Mouse (Mus musculus) cerebellum, postnatal 36 days (tissue): ENCODE measurements around the gene Ddx5.
A peak's percentile ranks its signal among the peaks of the same experiment; 100 is the strongest.
"Not testable (repeated sequence)": the region's sequence is repeated elsewhere in the genome, so short reads cannot be mapped to it uniquely, and the experiment has no call there.

Experiments used
- DNase-seq, 2 experiments: peaks; one replicate each; pipeline ENCODE4 v3.0.0; 2021 to 2022; ENCODE audit warnings: mixed read lengths in 2 of 2

Gene Ddx5

DNA sequence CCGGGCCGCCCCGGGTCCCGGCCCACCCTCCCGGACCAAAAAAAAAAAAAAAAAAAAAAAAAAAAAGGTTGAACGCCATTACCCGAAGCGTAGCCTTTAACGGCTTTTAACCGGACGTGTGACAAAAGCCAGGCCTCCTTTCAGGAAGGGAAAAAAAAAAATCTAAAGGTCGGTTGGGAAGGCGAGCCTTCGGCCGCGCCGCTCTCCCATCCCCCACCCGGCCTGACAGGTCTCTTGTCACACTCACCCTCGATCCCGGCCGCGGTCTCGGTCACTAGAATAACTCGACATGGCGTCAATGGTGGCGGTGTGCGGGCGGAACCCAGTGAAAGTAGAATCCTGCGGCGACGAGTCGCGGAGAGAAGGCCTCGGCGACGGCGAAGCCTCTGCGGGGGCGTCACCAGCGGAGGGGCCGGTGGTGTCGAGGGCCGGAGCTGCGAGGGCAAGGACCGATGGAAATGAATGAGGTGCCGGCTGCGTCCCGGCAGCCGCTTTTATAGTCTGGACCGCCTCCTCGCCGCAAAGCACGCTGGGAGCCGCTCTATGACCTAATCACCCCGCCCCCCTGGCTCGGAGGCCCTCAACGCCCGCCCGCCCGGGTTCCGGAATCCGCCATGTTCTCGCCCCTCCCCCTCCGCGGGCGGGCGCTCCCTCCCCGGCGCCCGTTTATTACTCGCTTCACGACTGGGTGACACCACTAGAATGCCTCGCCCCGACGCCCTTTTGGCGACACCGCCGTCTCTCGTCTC, 785 bp downstream of the Ddx5 start:
- peak; percentile 99 to 100 for DNase-seq

DNA sequence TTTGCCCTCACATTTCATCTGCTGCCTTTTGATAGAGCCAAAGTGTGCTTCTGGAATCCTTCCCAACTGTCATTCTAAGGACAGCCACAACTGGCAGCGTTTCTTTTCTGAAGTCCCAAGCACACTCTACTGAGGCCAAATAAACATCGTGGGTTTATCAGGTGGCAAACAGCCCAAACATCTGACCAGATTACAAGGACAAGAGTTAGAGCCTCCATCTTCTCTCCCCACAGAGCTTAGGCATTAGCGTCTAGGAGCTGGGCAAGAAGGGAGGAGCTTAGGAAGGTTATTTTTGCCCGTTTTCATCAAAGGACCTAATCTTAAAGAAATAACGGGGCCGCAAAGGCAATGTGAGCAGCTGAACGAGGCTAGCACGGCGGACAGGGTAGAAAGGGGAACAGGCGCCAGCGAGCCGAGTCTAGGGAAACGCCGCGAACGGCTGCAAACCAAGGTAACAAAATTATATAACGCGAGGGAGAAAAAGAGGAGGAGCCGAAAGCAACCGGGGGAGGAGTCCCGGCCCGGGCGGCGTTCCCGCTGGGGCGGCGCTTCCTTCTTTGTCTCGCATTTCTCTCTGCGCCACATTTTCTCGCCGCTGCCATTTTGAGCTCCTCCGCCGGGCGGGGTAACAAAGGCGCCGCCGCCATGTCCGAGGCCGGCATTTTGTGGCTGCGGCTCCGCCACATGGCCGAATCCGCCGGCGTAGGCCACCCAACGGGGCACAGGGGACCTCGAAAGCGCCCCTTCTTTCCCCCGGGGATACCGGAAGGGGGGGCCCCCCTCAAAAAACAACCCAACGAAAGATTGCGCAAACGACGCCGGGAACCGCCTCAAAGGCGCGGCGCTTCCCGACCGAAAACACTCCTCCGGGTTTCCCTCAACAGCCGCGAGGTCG, 1.6 kb downstream of the Ddx5 start:
- DNase-seq: peak; percentile 86 to 91

DNA sequence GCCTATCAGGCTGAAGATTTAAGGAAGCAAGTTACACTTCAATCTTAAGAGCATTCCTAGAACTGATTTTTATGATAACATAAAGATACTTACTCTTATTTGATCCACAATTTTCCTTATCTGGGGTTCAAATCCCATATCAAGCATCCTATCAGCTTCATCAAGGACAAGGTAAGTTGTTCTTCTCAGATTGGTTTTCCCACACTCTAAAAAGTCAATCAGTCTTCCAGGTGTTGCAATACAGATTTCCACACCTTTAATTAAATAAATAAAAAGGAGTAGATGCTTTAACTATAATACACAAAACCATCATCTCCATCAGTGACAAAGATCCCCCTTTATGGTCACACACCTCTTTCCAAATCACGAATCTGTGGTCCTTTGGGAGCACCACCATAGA, 3.9 kb downstream of the Ddx5 start:
- no peak for DNase-seq

DNA sequence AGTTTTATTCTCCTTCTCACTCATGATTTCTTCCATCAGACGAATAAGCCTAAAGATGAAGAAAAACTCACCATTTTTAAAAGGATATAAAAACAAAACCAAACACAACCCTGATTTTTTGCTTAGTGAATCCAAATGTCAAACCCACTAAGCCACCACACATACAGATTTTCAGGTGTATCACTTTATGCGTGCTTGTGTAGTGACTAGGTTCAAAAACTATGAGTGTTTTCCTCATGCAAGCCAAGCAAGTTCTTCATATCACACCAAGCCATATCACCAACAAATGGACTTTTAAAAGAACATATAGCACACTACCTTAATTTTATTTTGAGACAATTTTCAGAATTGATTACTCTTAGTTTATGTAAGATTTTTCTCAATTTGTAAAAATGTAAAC, 4.5 kb downstream of the Ddx5 start:
- no peak for DNase-seq

- no peak for DNase-seq
Measured at GRCm38 (mm10) chr11:106782841-106783764, 5.9 kb downstream of the Ddx5 start.

DNA sequence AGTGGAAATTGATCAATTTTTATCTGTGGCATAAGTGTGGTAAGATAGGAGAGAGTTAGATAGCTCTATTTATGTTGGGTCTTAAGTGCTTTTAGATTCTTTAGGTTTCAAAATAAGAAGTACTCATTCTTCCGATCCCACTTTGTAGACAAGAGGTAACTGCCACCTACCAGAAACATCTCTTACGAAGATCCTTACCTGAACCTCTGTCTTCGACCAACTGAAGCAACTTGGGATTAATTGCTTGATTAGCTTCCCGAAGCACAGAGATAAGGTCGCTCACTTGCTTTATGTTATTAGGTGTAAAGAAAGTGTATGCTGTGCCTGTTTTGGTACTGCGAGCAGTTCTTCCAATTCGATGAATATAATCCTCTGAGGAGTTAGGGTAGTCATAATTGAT, 6.7 kb downstream of the Ddx5 start:
- DNase-seq: not testable (repeated sequence)

- no peak for DNase-seq
Measured at GRCm38 (mm10) chr11:106780590-106781220, 8.3 kb downstream of the Ddx5 start.

- no peak for DNase-seq
Measured at GRCm38 (mm10) chr11:106780089-106780425, 8.9 kb downstream of the Ddx5 start.

GRCm38 (mm10) chr11:106779388-106780088, 9.4 kb downstream of the Ddx5 start, which contains the start of gene Polg2:
Polg2 (minus strand) TSS chr11:106779537.
- DNase-seq: peak; percentile 84 to 86

GRCm38 (mm10) chr11:106778589-106779387, 10.2 kb downstream of the Ddx5 start:
- DNase-seq: no peak

- no peak for DNase-seq
Measured at GRCm38 (mm10) chr11:106778132-106778531, 10.9 kb downstream of the Ddx5 start.

DNA sequence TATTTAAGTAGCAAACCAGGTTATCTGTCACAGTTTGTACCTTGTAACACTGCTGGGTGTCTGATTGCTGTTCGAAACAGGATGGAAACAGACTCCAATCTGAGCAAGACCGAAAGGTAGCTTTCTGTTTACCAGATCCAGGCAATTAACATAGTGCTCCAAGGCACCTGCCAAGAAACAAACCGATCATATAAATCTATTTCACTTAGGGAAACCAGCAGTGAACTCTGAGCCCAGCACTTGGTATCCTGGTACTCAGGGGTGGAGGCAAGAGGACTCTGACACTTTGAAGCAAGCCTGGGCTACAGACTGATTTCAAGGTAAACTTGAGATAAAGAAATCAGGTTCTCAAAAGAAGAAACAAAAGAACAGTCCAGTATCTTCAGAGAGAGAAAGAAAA, 11.6 kb downstream of the Ddx5 start:
- DNase-seq: no peak

GRCm38 (mm10) chr11:106776960-106777359, 12.0 kb downstream of the Ddx5 start:
- no peak for DNase-seq

- no peak for DNase-seq
Measured at GRCm38 (mm10) chr11:106773061-106773460, 15.9 kb downstream of the Ddx5 start.

- no peak for DNase-seq
Measured at GRCm38 (mm10) chr11:106770195-106770974, 18.6 kb downstream of the Ddx5 start.

DNA sequence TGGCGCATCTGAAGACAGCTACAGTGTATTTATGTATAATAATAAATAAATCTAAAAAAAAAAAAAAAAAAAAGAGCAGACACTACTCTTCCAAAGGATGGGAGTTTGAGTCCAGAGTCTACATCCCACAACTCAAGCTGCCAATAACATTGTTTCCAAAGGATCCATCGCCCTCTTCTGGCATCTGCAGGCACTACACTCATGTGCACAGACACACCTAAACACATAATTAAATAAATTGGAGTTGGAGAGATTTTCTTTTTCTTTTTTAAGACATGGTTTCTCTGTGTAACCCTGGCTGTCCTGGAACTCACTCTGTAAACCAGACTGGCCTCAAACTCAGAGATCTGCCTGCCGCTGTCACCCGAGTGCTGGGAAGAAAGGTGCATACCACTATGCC, 21.5 kb downstream of the Ddx5 start:
- no peak for DNase-seq

DNA sequence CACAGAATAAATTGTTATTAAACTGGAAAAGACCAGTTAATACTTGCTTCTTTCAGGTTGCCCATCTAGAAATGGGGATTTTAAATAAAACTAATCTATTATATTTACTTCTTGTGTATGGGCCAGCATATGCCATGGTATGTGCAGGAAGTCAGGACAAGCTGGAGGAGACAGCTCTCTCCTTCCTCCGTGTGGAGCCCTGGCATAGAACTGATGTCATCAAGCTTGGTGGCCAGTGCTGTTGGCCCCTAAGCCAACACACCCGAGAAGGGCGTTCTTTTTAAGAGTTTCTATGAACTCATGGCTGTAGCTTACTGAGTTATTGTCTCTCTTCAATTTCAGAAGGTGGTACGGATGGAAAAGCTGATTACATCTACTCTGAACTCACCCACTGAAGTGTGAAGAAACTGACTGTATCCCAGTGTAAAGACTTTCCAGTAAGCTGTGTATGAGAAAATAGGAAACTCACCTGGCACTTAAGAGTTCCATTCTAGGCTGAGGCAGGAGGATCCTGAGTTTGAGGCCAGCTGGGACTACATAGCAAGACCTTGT, 22.3 kb downstream of the Ddx5 start:
- no peak for DNase-seq

DNA sequence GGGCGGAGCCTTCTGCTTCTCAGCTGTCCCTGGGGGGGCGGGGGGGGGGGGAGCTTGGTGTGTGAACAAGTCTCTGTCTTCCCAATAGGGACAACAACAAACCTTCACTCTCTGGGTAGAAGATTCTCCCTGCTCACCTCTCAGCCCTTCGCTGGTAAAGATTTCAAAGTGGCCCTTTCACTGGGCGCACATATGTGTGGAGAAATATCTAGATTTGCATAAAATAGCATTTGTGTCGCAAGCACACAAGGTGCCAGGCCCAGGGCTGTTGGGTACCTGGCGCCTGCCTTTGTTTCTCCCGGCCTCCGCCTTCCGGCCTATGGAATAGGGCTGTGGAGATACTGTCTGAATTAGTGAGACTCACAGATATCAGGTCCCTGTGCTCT, 26.2 kb downstream of the Ddx5 start:
- no peak for DNase-seq

GRCm38 (mm10) chr11:106762139-106762799, 26.7 kb downstream of the Ddx5 start:
- no peak for DNase-seq
